Mouse (Mus musculus) kidney, embryonic 15.5 days (tissue): ENCODE data around the gene Abracl. TPM values are rescaled to one million over a fixed set of nuclear protein-coding genes. Genes with fewer than 3 reads are reported as not detected.

Experiments used
- ATAC-seq: fragments of 200-750 bp; cut with Nextera tagmentation; replicated peaks from 2 replicates; pipeline ENCODE4 v1.8.0; 2017; ENCODE audit warnings: moderate TSS enrichment; ENCODE audit not compliant: low FRiP score
- H3K27ac ChIP-seq: fragments of 300-500 bp; sonication (generic); 2 replicates; pipeline ENCODE4 v1.5.1; 2015; ENCODE audit warnings: mild to moderate bottlenecking, inconsistent platforms
- H3K27me3 ChIP-seq: fragments of 300-500 bp; sonication (generic); 2 replicates; pipeline ENCODE4 v1.6.1; 2015; ENCODE audit warnings: inconsistent platforms
- H3K36me3 ChIP-seq: fragments of 300-500 bp; sonication (generic); 2 replicates; pipeline ENCODE4 v1.6.1; 2015; ENCODE audit warnings: inconsistent platforms
- H3K4me1 ChIP-seq: fragments of 300-500 bp; sonication (generic); 2 replicates; pipeline ENCODE4 v1.6.1; 2015; ENCODE audit warnings: inconsistent platforms
- H3K4me2 ChIP-seq: fragments of 300-500 bp; sonication (generic); 2 replicates; pipeline ENCODE4 v1.6.1; 2015; ENCODE audit warnings: moderate library complexity, mild to moderate bottlenecking, inconsistent platforms
- H3K4me3 ChIP-seq: fragments of 300-500 bp; sonication (generic); replicated peaks from 2 replicates; pipeline ENCODE4 v1.5.1; 2015; ENCODE audit warnings: mild to moderate bottlenecking, inconsistent platforms
- H3K9ac ChIP-seq: fragments of 300-500 bp; sonication (generic); 2 replicates; pipeline ENCODE4 v1.6.1; 2015; ENCODE audit warnings: mild to moderate bottlenecking, inconsistent platforms
- H3K9me3 ChIP-seq: fragments of 300-500 bp; sonication (generic); replicated peaks from 2 replicates; pipeline ENCODE4 v1.6.1; 2016; ENCODE audit warnings: inconsistent platforms
- WGBS: fragments of 180-500 bp; shearing (Covaris S2); methylation state at CpG from one replicate; pipeline ENCODE4 v1.1.7; 2015; ENCODE audit warnings: mixed read lengths; 5-methylcytosine and 5-hydroxymethylcytosine counted together
- polyA plus RNA-seq: library from polyadenylated mRNA; unstranded; fragments of >200 nt; fragmentation: Nextera tagmentation; extraction: Ambion mirVana; gene quantifications from 2 replicates; pipeline ENCODE4 v1.2.1, GENCODE M21; 2015

The Abracl gene
- polyA plus RNA-seq, 1 experiment from 2014 or later, result 128 TPM

DNA sequence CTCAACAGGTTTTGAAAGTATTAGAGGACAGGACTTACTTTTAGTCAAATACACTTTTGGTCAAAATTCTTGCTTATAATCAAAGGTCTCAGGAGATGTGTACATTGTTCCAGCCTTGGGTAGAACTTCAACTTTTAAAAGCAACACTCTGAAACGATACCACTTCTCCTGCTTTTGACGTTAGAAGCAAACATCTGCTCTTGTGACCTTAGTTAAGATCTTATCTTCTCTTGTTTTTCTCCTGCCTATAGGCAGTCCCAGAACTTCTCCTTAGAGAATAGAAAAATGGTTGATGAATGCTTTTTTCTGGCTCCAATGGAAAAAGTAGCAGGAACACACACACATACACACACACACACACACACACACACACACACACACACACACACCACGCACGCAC, 57.0 kb downstream of the Abracl start:
- H3K4me3 ChIP-seq, result no peak overlapping the region
- H3K4me2 ChIP-seq, result no peak overlapping the region
- no peaks in the 10 kb centered on the region for H3K36me3 ChIP-seq
- ATAC-seq, result no peak
- 67% methylated on average over 4 of the region's 4 CpGs for WGBS
- H3K9me3 ChIP-seq, result no peaks in the 10 kb centered on the region
- no peak overlapping the region for H3K27ac ChIP-seq
- H3K9ac ChIP-seq, result no peak overlapping the region
- H3K4me1 ChIP-seq, result no peaks in the 10 kb centered on the region
- H3K27me3 ChIP-seq, result no peaks in the 10 kb centered on the region

Other genes with a start within 250 kb of the Abracl start
- gene Txlnb, start 227.1 kb downstream of the Abracl start, polyA plus RNA-seq, result 1.3 and 1.5 TPM in 2 replicates
- 3.2 and 3.8 TPM in 2 replicates for gene Heca, start 75.2 kb downstream of the Abracl start, polyA plus RNA-seq
- gene Reps1, start 32.6 kb upstream of the Abracl start, polyA plus RNA-seq, result 11.9 and 15.3 TPM in 2 replicates
- 0.38 and 0.55 TPM in 2 replicates for gene Ect2l, start 187.6 kb upstream of the Abracl start, polyA plus RNA-seq
- 14.4 and 16.1 TPM in 2 replicates for gene Ccdc28a, start 211.7 kb upstream of the Abracl start, polyA plus RNA-seq